ENCODE assay signal across 17 mouse cellular contexts in the genomic region with DNA sequence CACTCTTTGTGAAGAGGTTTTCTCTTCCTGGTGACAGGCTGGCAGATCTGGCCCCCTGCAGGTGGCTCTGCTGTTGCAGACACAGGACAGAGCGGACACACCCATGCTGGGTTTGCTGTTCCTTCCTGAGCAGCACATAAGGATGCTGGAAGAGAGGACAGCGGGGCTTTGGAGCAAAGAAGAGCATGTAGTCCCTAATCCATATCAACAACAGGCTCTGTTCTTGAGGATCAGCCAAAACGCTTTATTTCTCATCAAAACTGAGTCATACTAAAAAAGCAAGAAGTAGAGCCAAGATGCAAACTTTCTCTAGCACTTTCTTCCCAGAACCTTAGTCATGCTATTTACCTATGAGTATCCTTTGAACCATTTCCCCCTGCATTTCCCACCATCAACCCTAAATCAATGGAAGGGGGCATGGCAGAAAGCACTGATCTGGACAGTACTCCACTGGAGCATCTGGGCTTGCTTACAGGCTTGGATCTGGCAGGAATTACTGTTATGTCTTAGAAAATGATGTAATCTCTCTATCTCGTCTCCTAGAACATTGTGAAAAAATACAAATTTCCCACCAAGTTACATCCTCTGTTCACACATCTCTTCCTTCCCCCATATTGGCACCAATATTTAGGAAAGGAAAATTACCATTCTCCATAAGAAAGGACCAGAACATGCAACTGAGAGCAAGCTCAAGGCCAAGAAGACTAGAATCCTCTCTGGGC.
DNase-seq lines count a peak whose midpoint lies in the region; ATAC-seq and TF ChIP-seq lines count a peak whose summit lies in the region.
"Had no signal": no experiment of that assay in that cellular context is flagged by ENCODE, and none has a peak within 500 bp of the region (broad histone marks: within the 10 kb centered on the region; RNA-seq: fewer than 3 reads in every experiment).

No protein-coding gene starts in this region.

- H3K9ac ChIP-seq in stomach, postnatal 0 days (ENCODE audit: low read length) = no peak overlapping the region
- H3K9ac ChIP-seq: forebrain, embryonic 13.5 days; hindbrain, embryonic 12.5 days; intestine, embryonic 15.5 days; liver, embryonic 14.5 days; stomach, embryonic 15.5 days had no signal

- no peak for TF ChIP-seq EP300 in stomach, postnatal 0 days (optimal IDR thresholded peaks at IDR 0.05)

- H3K27me3 ChIP-seq in stomach, postnatal 0 days (ENCODE audit: control insufficient read depth, insufficient read depth, low read length) = no peaks in the 10 kb centered on the region
- H3K27me3 ChIP-seq: forebrain, embryonic 13.5 days; hindbrain, embryonic 12.5 days; intestine, embryonic 15.5 days; stomach, embryonic 15.5 days had no signal

- intact Hi-C loops in gastrocnemius, postnatal 14 days (cut with DNase I; ENCODE audit: low total_unique reads) = no loop called here

- no peak overlapping the region for H3K4me2 ChIP-seq in stomach, postnatal 0 days (replicated peaks; ENCODE audit: low read depth)
- H3K4me2 ChIP-seq: forebrain, embryonic 13.5 days; hindbrain, embryonic 12.5 days; intestine, embryonic 15.5 days; stomach, embryonic 15.5 days had no signal

- no peak overlapping the region for H3K4me3 ChIP-seq in stomach, postnatal 0 days (ENCODE audit: low read depth, low read length)
- H3K4me3 ChIP-seq: forebrain, embryonic 13.5 days; hindbrain, embryonic 12.5 days; intestine, embryonic 15.5 days; midbrain, embryonic 10.5 days; stomach, embryonic 15.5 days had no signal

- no peaks in the 10 kb centered on the region for H3K9me3 ChIP-seq in stomach, postnatal 0 days (ENCODE audit: control insufficient read depth, low read length)
- H3K9me3 ChIP-seq: forebrain, embryonic 13.5 days; hindbrain, embryonic 12.5 days; intestine, embryonic 15.5 days; midbrain, embryonic 10.5 days; stomach, embryonic 15.5 days had no signal

- H3K4me1 ChIP-seq in stomach, postnatal 0 days (replicated peaks; ENCODE audit: control insufficient read depth, insufficient read depth) = no peaks in the 10 kb centered on the region
- H3K4me1 ChIP-seq: forebrain, embryonic 13.5 days; hindbrain, embryonic 12.5 days; intestine, embryonic 15.5 days; midbrain, embryonic 10.5 days; stomach, embryonic 15.5 days had no signal

- no peaks in the 10 kb centered on the region for H3K36me3 ChIP-seq in stomach, postnatal 0 days (ENCODE audit: control insufficient read depth, insufficient read depth, low read length)
- H3K36me3 ChIP-seq: hindbrain, embryonic 12.5 days; intestine, embryonic 15.5 days; midbrain, embryonic 10.5 days; stomach, embryonic 15.5 days had no signal

- no peak overlapping the region for H3K27ac ChIP-seq in stomach, postnatal 0 days (replicated peaks)
- H3K27ac ChIP-seq: forebrain, embryonic 13.5 days; hindbrain, embryonic 12.5 days; intestine, embryonic 15.5 days; liver, embryonic 14.5 days; midbrain, embryonic 10.5 days; stomach, embryonic 15.5 days had no signal

- peak; percentile 33 for TF ChIP-seq CTCF in stomach, postnatal 0 days (IDR thresholded peaks at IDR 0.05; ENCODE audit: low read depth)

- peak; percentile 1 for DNase-seq in adrenal gland, postnatal 10 days
- no peak for DNase-seq in adrenal gland, adult 2 months
- DNase-seq in right cerebral cortex, adult 18-20 months = peak; percentile 44
- DNase-seq in right cerebral cortex, postnatal 4 days = no peak
- peak; percentile 19 to 42 for DNase-seq in layer of hippocampus, postnatal 14 days (ENCODE audit: low spot score in 2 of 2)
- no peak for DNase-seq in stomach, postnatal 0 days (ENCODE audit: low spot score)
- DNase-seq in lung, postnatal 25 days (ENCODE audit: low spot score) = no peak
- no peak for DNase-seq in gastrocnemius, postnatal 14 days
- DNase-seq: adrenal gland, adult 8-10 months; cerebellum, postnatal 36 days; lung, postnatal 14 days had no signal

- WGBS in stomach, postnatal 0 days = 51% methylated on average over 4 of the region's 4 CpGs

- no peak for ATAC-seq in stomach, postnatal 0 days (ENCODE audit: low FRiP score, low TSS enrichment)
- ATAC-seq: forebrain, embryonic 13.5 days; intestine, embryonic 15.5 days had no signal

Comparison
In these comparisons a context has a peak if more than half of its experiments do, and no peak if none do; other contexts are left out.
1. DNase-seq: peak in adrenal gland, postnatal 10 days (single experiment), right cerebral cortex, adult 18-20 months (single experiment) and layer of hippocampus, postnatal 14 days (2 of 2); none in adrenal gland, adult 2 months (single experiment), right cerebral cortex, postnatal 4 days (single experiment), stomach, postnatal 0 days (single experiment), lung, postnatal 25 days (single experiment) and gastrocnemius, postnatal 14 days (single experiment).